Mouse (Mus musculus): ENCODE results near the gene Tas1r3. TPM values are rescaled to one million over a fixed set of nuclear protein-coding genes. Genes with fewer than 3 reads are reported as not detected.
A peak's percentile ranks its signal among the peaks of the same experiment; 100 is the strongest.

Gene Tas1r3
- polyA plus RNA-seq, 1 experiment from 2014 or later: 0.18 TPM

DNA sequence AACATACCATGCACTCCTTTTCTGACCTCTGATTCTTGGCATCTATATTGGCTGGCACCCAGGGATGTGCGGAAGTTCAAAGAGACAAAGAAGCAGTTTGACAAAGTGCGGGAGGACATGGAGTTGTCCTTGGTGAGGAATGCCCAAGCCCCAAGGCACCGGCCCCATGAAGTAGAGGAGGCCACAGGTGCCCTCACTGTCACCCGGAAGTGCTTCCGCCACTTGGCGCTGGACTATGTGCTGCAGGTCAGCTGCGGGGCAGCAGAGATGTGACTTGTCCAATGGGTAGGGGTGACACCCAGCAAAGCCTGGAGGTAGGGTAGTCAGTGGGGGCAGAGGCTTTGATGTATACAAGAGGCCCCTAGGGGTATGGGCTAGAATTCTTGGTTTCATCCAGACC is 36.2 kb upstream of the Tas1r3 start:
- H3K4me2 ChIP-seq (ENCODE audit: low read depth, low read length): no peak overlapping the region
- no peak for ATAC-seq (replicated peaks; ENCODE audit: extremely low read depth, insufficient read depth, low FRiP score)
- H3K27ac ChIP-seq (ENCODE audit: low read length): no peak overlapping the region
- no peaks in the 10 kb centered on the region for H3K27me3 ChIP-seq (ENCODE audit: control insufficient read depth, insufficient read depth, low read length)
- WGBS: 87% methylated on average over 7 of the region's 7 CpGs
- peaks cover 39% of the 10 kb centered on the region for H3K36me3 ChIP-seq (ENCODE audit: control insufficient read depth, insufficient read depth)
- H3K4me1 ChIP-seq (ENCODE audit: control insufficient read depth, insufficient read depth, low read length): peaks cover 24% of the 10 kb centered on the region
- H3K9me3 ChIP-seq (replicated peaks; ENCODE audit: control insufficient read depth, low read length): no peaks in the 10 kb centered on the region
- H3K4me3 ChIP-seq (ENCODE audit: low read length): no peak overlapping the region
- no peak overlapping the region for H3K9ac ChIP-seq (ENCODE audit: low read length)

DNA sequence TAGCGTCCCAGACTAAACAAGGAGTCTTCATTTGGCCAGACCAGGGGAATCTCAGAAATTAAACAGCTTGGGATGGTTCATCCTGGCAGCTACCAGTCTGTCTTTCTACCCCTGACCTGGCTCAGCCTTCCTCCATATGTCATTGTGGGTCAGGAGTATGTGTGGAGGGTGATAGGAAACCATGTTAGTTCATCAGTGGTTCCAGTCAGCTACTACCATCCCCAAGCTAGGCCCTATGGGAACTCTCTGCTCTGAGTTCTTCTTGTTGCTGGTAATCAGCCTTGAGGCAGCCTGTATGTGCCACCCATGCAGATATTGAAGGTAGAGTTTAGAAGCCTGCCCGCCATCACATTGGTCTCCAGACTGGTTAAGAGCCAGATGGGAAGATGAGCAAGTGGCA is 35.2 kb upstream of the Tas1r3 start:
- no peak overlapping the region for H3K4me3 ChIP-seq (ENCODE audit: low read length)
- 98% methylated on average over 2 of the region's 2 CpGs for WGBS
- no peaks in the 10 kb centered on the region for H3K9me3 ChIP-seq (replicated peaks; ENCODE audit: control insufficient read depth, low read length)
- no peak overlapping the region for H3K27ac ChIP-seq (ENCODE audit: low read length)
- H3K36me3 ChIP-seq (ENCODE audit: control insufficient read depth, insufficient read depth): peaks cover 30% of the 10 kb centered on the region
- peaks cover 34% of the 10 kb centered on the region for H3K4me1 ChIP-seq (ENCODE audit: control insufficient read depth, insufficient read depth, low read length)
- H3K27me3 ChIP-seq (ENCODE audit: control insufficient read depth, insufficient read depth, low read length): no peaks in the 10 kb centered on the region
- no peak for ATAC-seq (replicated peaks; ENCODE audit: extremely low read depth, insufficient read depth, low FRiP score)
- H3K4me2 ChIP-seq (ENCODE audit: low read depth, low read length): no peak overlapping the region
- no peak overlapping the region for H3K9ac ChIP-seq (ENCODE audit: low read length)

DNA sequence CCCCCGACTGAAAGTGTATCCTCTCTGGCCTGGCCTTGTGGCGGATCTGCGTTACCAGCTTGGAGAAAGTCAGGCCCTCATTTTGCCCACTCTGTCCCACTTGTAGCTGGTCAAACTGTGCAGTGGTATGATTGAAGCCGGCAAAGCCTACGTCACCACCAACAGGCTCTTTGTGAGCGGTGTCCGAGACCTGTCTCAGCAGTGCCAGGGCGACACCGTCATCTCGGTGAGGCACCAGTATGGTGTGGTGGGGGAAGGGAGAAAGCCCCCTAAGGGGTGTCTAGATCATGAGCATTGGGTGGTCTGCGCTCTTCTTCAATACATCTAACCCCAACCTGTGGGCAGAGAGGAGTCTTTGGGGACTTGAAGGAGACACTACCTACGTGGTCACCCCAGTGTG is 33.3 kb upstream of the Tas1r3 start:
- Histone ChIP-seq H3K4me2 (ENCODE audit: low read depth, low read length) (no peak overlapping the region), H3K9ac (ENCODE audit: low read length) (no peak overlapping the region), H3K27ac (ENCODE audit: low read length) (no peak overlapping the region), H3K27me3 (ENCODE audit: control insufficient read depth, insufficient read depth, low read length) (no peaks in the 10 kb centered on the region), H3K36me3 (ENCODE audit: control insufficient read depth, insufficient read depth) (peaks cover 22% of the 10 kb centered on the region), H3K9me3 (replicated peaks; ENCODE audit: control insufficient read depth, low read length) (no peaks in the 10 kb centered on the region), H3K4me1 (ENCODE audit: control insufficient read depth, insufficient read depth, low read length) (peaks cover 39% of the 10 kb centered on the region), H3K4me3 (ENCODE audit: low read length) (no peak overlapping the region)
- WGBS: 94% methylated on average over 12 of the region's 12 CpGs
- no peak for ATAC-seq (replicated peaks; ENCODE audit: extremely low read depth, insufficient read depth, low FRiP score)

DNA sequence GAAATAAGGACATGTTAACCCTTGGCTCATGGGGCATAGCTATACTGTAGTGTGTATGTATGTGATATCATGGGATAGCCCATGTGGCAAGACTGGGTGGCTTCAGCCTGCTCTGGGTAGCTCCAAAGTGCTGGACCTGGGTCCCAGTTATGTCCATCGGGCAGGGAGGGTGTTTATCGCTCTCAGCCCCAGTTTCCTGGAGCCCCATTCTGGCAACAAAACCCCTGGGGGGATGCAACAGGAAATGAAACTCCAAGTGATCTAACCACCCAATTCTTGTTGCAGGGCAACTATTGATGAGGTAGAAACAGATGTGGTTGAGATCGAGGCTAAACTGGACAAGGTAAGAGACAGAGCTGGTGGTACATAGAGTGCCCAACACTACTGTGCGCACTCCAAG is 32.7 kb upstream of the Tas1r3 start:
- no peak for ATAC-seq (replicated peaks; ENCODE audit: extremely low read depth, insufficient read depth, low FRiP score)
- Histone ChIP-seq H3K9me3 (replicated peaks; ENCODE audit: control insufficient read depth, low read length) (no peaks in the 10 kb centered on the region), H3K9ac (ENCODE audit: low read length) (no peak overlapping the region), H3K27me3 (ENCODE audit: control insufficient read depth, insufficient read depth, low read length) (no peaks in the 10 kb centered on the region), H3K27ac (ENCODE audit: low read length) (no peak overlapping the region), H3K4me3 (ENCODE audit: low read length) (no peak overlapping the region), H3K36me3 (ENCODE audit: control insufficient read depth, insufficient read depth) (peaks cover 22% of the 10 kb centered on the region), H3K4me1 (ENCODE audit: control insufficient read depth, insufficient read depth, low read length) (peaks cover 34% of the 10 kb centered on the region), H3K4me2 (ENCODE audit: low read depth, low read length) (no peak overlapping the region)
- WGBS: 85% methylated on average over 4 of the region's 4 CpGs

DNA sequence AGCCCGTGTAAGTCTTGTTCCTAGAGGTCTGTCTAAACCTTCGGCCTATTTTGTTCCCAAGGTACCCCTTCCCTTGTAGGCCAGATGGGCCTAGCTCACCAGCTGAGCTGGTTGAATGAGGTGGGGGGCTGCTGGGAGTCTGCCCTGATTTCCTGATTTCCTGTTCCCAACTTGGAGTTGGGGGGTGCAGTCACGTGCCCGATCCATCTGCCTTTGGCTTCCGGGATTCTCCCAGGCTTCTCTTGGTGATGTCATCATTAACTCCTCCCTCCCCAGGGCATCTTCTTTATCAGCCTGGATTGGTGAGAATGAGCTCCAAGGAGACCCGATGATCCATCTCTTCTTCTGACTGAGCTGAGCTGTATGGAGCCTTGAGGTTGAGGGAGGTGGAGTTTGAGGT is 32.1 kb upstream of the Tas1r3 start:
- Histone ChIP-seq H3K27ac (ENCODE audit: low read length) (peak overlapping the region; percentile 32; the same call in 1 of the 2 replicates), H3K27me3 (ENCODE audit: control insufficient read depth, insufficient read depth, low read length) (no peaks in the 10 kb centered on the region), H3K36me3 (ENCODE audit: control insufficient read depth, insufficient read depth) (peaks cover 20% of the 10 kb centered on the region), H3K4me3 (ENCODE audit: low read length) (no peak overlapping the region), H3K4me1 (ENCODE audit: control insufficient read depth, insufficient read depth, low read length) (peaks cover 38% of the 10 kb centered on the region), H3K9me3 (replicated peaks; ENCODE audit: control insufficient read depth, low read length) (no peaks in the 10 kb centered on the region), H3K9ac (ENCODE audit: low read length) (no peak overlapping the region), H3K4me2 (ENCODE audit: low read depth, low read length) (peak overlapping the region; percentile 29; the same call in 1 of the 2 replicates)
- ATAC-seq (replicated peaks; ENCODE audit: extremely low read depth, insufficient read depth, low FRiP score): no peak
- WGBS: 41% methylated on average over 6 of the region's 6 CpGs

DNA sequence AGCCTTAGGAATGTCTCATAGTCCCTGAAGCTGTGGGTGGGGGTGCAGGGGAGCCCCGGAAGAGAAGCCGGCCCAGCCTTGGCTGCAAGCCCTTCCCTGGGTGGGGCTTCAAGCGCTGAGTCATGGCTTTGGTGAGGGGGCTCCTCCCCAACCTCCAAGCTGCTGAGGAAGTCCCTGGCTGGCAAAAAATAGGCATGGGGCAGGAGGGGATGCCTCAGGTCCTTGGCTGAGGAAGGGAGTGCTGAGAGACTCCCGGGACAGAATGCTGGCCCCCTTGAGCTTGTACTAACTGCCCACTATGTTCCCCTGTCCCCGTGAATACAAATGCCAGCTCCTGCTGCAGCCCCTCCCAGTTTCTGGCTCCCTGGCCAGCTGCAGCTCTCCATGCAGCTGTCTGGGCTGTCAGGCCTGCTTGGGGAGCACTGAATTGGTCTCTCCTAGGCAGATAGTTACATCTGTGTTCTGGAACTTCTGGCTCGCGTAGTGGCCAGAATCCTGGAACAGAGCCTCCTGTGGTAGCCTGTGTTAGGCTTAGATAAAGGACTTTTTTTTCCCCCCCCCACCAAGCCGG is 31.2 kb upstream of the Tas1r3 start:
- no peaks in the 10 kb centered on the region for H3K27me3 ChIP-seq (ENCODE audit: control insufficient read depth, insufficient read depth, low read length)
- H3K9ac ChIP-seq (ENCODE audit: low read length): peak overlapping the region; percentile 16; the same call in 1 of the 2 replicates
- H3K4me3 ChIP-seq (ENCODE audit: low read length): no peak overlapping the region; the same call in 1 of the 2 replicates

DNA sequence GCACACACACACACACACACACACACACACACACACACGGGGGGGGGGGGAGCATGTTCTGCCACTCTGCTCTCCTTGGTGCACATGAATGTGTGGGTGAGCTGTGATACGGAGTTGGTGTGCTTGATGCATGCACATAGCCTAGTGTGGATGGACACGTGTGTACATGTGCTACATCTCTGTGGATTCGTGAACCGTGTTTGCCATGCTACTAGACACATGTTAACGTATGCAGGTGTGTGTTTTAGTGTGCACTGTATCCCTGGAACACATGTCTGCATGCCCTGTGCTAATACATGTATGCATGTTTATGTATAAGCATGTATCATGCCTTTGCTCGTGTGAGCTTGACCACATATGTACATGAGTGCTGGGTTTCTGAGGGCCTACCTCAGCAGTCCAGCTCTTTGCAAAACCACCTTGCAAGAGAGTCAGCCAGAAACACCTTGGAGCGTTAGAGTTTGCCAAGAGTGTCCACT is 30.1 kb upstream of the Tas1r3 start:
- H3K36me3 ChIP-seq (ENCODE audit: control insufficient read depth, insufficient read depth): peaks cover 15% of the 10 kb centered on the region; the same call in 1 of the 2 replicates
- no peaks in the 10 kb centered on the region for H3K27me3 ChIP-seq (ENCODE audit: control insufficient read depth, insufficient read depth, low read length)
- peak overlapping the region; percentile 93 for H3K4me2 ChIP-seq (ENCODE audit: low read depth, low read length)
- no peak overlapping the region for H3K27ac ChIP-seq (ENCODE audit: low read length)
- WGBS: 84% methylated on average over 7 of the region's 8 CpGs
- ATAC-seq (replicated peaks; ENCODE audit: extremely low read depth, insufficient read depth, low FRiP score): no peak
- no peaks in the 10 kb centered on the region for H3K9me3 ChIP-seq (replicated peaks; ENCODE audit: control insufficient read depth, low read length)
- H3K4me1 ChIP-seq (ENCODE audit: control insufficient read depth, insufficient read depth, low read length): peaks cover 39% of the 10 kb centered on the region
- H3K9ac ChIP-seq (ENCODE audit: low read length): peak overlapping the region; percentile 89
- H3K4me3 ChIP-seq (ENCODE audit: low read length): peak overlapping the region; percentile 81

More for the DNA sequence above, 31.2 kb upstream of the Tas1r3 start:
- H3K36me3 ChIP-seq (ENCODE audit: control insufficient read depth, insufficient read depth): peaks cover 14% of the 10 kb centered on the region
- peak overlapping the region; percentile 12 for H3K27ac ChIP-seq (ENCODE audit: low read length)
- peaks cover 39% of the 10 kb centered on the region for H3K4me1 ChIP-seq (ENCODE audit: control insufficient read depth, insufficient read depth, low read length)
- H3K9me3 ChIP-seq (replicated peaks; ENCODE audit: control insufficient read depth, low read length): no peaks in the 10 kb centered on the region
- WGBS: 19% methylated on average over 8 of the region's 8 CpGs
- H3K4me2 ChIP-seq (ENCODE audit: low read depth, low read length): peak overlapping the region; percentile 29
- ATAC-seq (replicated peaks; ENCODE audit: extremely low read depth, insufficient read depth, low FRiP score): no peak

DNA sequence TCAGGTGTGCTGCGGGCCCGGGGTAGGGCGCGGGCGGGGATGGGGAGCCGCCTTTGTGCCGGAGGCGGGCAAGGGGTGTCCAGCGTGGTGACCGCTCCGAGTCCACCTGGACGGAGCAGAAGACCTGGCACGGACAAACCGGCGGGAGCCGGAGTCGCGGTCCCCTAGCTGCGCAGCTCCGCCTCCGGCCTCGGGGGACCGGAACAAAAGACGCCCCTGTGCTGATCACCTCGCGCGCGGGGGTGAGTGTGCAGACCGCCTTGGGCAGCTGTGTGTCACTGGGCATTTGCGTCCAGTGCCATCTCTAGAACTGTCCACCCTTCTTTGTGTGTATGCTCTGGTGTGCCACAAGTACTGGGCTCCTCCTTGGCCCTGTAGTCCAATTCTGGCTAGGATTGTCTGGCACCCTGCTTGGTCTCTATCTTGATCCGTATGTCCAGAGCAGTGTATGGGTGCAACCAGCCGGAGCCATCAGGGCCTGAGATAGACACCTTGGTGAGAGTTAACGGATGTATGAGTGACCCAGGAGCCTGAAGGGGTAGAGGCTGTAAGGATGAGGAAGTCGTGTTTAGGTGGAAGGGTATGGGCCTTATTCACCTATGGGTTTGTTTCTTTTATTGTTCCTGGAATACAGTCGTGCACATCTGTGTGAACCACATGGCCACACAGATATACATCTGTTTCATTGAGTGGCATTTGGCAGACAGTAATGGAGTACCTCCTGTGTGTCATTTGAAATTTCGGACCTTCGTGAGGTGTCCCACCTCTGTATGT is 29.5 kb upstream of the Tas1r3 start:
- peak overlapping the region; percentile 97 for H3K27ac ChIP-seq (ENCODE audit: low read length)
- peak overlapping the region; percentile 93 for H3K4me2 ChIP-seq (ENCODE audit: low read depth, low read length)
- H3K27me3 ChIP-seq (ENCODE audit: control insufficient read depth, insufficient read depth, low read length): no peaks in the 10 kb centered on the region
- no peaks in the 10 kb centered on the region for H3K9me3 ChIP-seq (replicated peaks; ENCODE audit: control insufficient read depth, low read length)
- 6% methylated on average over 36 of the region's 37 CpGs for WGBS
- peak overlapping the region; percentile 89 for H3K9ac ChIP-seq (ENCODE audit: low read length)
- ATAC-seq (replicated peaks; ENCODE audit: extremely low read depth, insufficient read depth, low FRiP score): peak; percentile 21
- H3K4me1 ChIP-seq (ENCODE audit: control insufficient read depth, insufficient read depth, low read length): peaks cover 39% of the 10 kb centered on the region
- peak overlapping the region; percentile 81 for H3K4me3 ChIP-seq (ENCODE audit: low read length)
- H3K36me3 ChIP-seq (ENCODE audit: control insufficient read depth, insufficient read depth): peaks cover 20% of the 10 kb centered on the region; the same call in 1 of the 2 replicates

DNA sequence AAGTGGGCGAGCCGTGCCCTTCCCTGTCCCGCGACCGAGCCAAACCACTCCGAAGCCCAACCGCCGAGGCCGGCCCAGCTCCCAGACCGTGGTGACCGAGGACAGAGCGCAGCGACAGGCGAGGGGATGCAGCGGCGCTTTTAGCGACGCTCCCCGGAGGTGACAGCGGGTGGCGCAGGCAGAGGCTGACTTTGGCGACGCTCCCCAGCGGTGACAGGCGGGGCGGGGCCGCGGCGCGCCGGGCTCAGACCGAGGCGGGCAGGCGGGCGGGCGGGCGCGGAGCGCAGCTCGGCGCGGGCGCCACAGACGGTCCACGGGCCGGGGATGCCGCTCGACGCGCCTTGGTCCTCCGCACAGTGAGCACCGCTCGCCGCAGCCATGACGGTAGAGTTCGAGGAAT is 28.9 kb upstream of the Tas1r3 start:
- Histone ChIP-seq H3K4me3 (ENCODE audit: low read length) (peak overlapping the region; percentile 81), H3K27me3 (ENCODE audit: control insufficient read depth, insufficient read depth, low read length) (no peaks in the 10 kb centered on the region), H3K36me3 (ENCODE audit: control insufficient read depth, insufficient read depth) (peaks cover 23% of the 10 kb centered on the region), H3K27ac (ENCODE audit: low read length) (peak overlapping the region; percentile 97), H3K9me3 (replicated peaks; ENCODE audit: control insufficient read depth, low read length) (no peaks in the 10 kb centered on the region), H3K4me1 (ENCODE audit: control insufficient read depth, insufficient read depth, low read length) (peaks cover 39% of the 10 kb centered on the region), H3K4me2 (ENCODE audit: low read depth, low read length) (peak overlapping the region; percentile 93), H3K9ac (ENCODE audit: low read length) (peak overlapping the region; percentile 89)
- WGBS: under 1% methylated on average over 56 of the region's 56 CpGs
- ATAC-seq (replicated peaks; ENCODE audit: extremely low read depth, insufficient read depth, low FRiP score): peak; percentile 92
